Mouse (Mus musculus): Measurements from ENCODE around the gene Plxnb2.
A peak's percentile ranks its signal among the peaks of the same experiment; 100 is the strongest.

The Plxnb2 gene

GRCm38 (mm10) chr15:89180571-89181229 is at the start of gene Plxnb2:
Gene Plxnb2, minus strand, starts transcription at chr15:89180788.
- no peak for DNase-seq (ENCODE audit: extremely low read depth, low read depth, low spot score)

DNA sequence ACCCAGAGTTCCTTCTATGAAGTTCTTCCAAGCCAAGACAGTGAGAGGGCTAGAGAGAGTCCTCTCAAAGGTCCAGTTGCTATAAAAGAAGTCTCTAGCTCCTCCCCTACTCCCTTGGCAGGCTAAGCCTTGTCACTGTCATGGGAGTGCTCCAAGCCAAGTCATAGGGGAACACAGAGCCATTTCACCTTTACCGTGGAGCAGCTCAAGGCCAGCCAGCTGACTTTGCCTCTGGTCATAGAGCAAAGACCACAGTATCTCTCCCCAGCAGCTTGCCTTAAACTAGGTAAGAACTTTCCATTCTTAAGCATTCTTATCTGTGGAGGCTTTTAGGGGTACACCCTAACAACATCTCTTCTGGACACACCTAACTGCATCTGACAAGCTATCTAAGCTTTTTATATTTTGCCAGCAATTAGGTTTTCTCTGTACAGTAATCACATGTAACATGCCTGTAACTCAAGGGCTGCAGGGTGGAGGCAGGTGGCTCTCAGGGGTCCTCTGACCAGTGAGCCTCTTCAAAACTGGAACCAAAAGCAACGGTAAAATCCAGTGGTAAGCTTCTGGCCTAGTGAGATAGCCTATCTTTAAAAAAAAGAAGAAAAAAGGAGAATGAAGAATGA is 35.1 kb upstream of the Plxnb2 start:
- DNase-seq (ENCODE audit: extremely low read depth, low read depth, low spot score): no peak

DNA sequence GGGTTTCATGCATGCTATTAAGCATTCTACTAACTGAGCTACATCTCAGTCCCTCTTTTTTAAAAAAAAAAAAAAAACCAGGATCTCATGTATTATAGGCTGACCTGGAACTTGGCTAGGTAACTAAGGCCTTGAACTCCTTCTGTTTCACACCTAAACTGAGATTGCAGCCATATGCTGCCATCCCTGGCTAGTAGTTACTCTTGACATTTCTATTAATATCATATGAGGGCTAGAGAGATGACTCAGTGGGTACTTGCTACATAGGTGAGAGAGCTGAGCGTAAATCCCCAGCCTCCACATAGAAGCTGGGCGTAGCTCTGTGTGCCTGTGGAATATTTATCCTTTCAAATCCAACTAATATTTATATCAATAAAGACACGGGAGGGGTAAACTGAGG is 34.4 kb upstream of the Plxnb2 start:
- DNase-seq (ENCODE audit: extremely low read depth, low read depth, low spot score): no peak

GRCm38 (mm10) chr15:89213517-89213916 is 32.9 kb upstream of the Plxnb2 start:
- no peak for DNase-seq (ENCODE audit: extremely low read depth, low read depth, low spot score)

GRCm38 (mm10) chr15:89212495-89212894 is 31.9 kb upstream of the Plxnb2 start:
- DNase-seq (ENCODE audit: extremely low read depth, low read depth, low spot score): no peak

DNA sequence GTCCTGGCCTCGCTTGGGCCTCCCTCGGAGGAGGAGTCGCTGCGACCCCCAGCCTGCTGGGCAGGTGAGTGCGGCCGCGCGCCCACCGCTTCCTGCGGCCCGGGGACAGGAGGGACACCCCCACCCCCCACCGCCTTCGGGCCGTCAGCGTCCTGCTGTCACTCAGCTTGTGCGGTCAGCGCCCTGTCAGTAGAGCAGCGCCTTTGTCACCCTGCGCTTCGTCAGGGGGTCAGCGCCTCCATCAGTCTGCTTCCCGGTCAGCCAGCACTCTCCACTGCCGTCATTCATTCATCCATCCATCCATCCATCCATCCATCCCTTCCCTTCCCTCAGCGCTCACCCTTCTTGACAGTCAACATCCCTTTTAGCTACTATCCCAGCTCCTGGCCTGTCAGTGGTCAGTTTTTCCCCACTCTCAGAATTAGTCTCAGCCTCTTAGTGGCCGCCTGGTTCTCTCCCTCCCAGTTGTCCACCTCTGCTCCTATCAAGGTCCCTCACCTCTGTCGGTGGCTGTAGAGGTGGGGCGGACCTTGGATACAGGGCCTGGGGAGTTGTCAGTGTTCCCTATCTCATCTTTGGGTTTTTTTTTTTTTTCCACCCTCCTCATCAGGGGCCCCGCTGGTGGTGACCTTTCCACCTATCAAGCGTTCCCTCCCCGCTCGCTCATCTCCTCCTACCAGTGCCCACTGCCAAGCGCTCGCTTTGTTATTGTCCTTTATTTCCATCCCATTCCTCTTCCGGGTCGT is 31.3 kb upstream of the Plxnb2 start:
- DNase-seq (ENCODE audit: extremely low read depth, low read depth, low spot score): no peak

GRCm38 (mm10) chr15:89210915-89211715 is 30.5 kb upstream of the Plxnb2 start, which contains the start of gene Ppp6r2:
Gene Ppp6r2, plus strand, starts transcription at chr15:89211553.
- no peak for DNase-seq (ENCODE audit: extremely low read depth, low read depth, low spot score)

DNA sequence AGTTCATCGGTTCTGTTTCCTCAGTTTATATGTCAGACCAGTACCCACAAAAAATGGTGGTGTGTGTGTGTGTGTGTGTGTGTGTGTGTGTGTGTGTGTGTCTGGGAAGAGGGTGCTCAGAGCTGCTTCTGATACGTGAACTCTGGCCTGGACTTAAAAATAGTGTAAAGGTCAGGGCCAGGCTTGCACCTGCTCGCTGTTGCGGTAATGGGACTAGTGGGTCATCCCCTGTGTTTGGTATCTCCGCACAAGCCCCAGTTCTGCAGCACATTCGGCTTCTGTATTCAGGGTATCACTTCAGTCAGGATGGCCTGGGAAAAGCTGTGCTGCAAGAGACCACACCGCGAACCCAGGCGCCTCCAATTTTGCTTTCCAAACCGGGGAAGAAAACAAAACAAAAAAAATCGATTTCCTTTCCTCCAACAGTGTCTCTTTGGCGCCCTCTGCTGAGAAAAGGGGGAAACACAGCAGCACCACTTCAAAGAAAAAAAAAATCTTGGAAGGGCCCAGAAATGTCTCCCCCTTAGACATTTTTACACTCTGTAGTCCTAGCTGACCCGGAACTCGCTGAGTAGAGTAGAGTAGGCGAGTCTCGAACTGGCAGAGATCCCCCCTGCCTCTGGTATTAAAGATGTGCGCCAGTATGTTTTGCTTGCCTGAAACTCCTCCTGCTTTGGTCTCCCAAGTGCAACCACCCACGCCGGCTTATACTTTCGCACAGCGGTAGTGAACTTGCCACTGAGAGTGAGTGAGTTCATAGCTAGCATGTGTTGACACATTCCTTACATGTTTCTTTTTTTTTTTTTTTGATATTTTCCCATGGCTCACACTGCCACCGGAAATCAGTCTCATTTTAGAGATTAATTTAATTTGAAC is 29.5 kb upstream of the Plxnb2 start:
- peak; percentile 85 for DNase-seq (ENCODE audit: extremely low read depth, low read depth, low spot score)

- DNase-seq (ENCODE audit: extremely low read depth, low read depth, low spot score): no peak
Observed at GRCm38 (mm10) chr15:89207457-89207856, 26.9 kb upstream of the Plxnb2 start.

GRCm38 (mm10) chr15:89197056-89197455 is 16.5 kb upstream of the Plxnb2 start:
- DNase-seq (ENCODE audit: extremely low read depth, low read depth, low spot score): no peak

DNA sequence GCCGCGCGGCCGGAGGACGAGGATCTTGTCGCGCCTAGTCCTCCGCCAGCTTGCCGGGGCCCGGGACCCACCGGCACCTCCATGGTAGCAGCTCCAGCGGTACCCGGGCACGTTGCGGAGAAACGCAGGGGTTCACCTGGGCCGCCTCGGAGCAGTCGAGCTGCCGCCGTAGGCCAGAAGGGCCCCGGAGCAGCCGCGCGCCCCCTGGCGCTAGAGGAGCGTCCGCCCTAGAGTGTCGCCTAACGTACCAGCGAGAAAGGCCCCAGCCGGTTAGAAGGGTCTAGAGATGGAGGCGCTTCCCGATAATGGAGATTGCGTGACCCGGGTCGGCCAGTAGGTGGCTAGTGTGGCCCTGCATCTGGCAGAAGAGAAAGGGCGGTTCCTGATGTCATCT is 15.7 kb upstream of the Plxnb2 start, which contains the start of gene Dennd6b:
Gene Dennd6b (minus strand): TSS at position 184 of the 394 bp plus-strand sequence.
- DNase-seq (ENCODE audit: extremely low read depth, low read depth, low spot score): no peak

- no peak for DNase-seq (ENCODE audit: extremely low read depth, low read depth, low spot score)
Observed at GRCm38 (mm10) chr15:89195690-89196312, 15.2 kb upstream of the Plxnb2 start.

DNA sequence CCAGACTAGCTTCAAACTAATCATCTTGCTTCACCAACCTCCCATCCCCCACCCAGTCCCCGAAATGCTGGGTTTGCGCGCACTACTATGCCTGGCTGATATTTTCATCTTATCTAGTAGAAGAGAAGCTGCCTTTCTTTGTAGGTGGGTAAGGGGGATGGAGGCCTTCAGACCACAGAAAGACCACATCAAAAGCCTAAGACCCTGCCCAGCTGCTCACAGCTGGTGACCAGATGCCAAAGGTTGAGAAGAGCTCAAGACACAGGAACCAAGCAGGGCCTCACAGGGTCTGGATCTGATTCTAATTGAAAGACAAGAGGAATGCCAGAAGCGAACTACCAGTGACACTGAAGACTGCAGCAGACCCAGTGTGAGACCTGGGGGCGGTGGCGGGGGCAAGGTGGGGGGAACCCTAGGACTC is 14.7 kb upstream of the Plxnb2 start:
- DNase-seq (ENCODE audit: extremely low read depth, low read depth, low spot score): no peak

GRCm38 (mm10) chr15:89184937-89185227 is 4.3 kb upstream of the Plxnb2 start:
- no peak for DNase-seq (ENCODE audit: extremely low read depth, low read depth, low spot score)

DNA sequence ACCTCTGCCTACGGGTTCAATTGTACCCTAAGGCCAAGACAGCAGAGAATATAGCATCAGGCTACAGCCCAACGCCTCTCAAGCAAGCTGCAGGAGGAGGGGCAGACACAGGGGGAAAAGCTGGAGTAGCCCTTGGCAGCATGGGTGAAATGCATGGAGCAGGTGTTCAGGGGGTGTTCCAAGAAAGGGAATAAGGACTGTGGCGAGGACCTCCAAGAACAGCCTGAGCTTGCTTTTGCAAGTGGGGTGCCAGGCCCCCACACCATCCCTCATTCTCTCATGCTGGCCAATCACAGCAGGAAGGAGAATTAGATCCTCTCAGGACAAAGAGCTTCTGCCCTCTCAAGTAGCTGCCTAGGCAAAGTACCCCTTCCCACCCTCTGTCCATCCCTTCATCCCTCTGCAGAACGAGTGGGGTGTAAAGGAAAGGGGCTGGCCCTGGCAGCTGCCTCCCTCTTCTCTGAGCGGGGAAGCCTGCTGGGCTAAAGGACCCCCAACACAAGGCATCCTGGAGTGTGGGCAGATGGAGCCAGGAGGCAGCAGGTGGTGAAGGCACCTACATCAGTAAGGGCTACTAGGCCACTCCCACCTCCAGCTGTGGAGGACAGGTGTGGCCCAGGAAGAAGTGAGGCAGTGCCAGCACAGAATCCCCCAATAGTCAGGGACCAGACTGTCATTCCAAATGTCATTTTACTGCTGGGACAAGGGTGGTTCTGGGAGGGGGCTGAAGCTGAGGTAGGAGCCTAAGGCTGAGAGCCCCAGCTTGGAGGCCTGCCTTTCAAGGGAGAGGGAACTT is 3.8 kb upstream of the Plxnb2 start:
- no peak for DNase-seq (ENCODE audit: extremely low read depth, low read depth, low spot score)

DNA sequence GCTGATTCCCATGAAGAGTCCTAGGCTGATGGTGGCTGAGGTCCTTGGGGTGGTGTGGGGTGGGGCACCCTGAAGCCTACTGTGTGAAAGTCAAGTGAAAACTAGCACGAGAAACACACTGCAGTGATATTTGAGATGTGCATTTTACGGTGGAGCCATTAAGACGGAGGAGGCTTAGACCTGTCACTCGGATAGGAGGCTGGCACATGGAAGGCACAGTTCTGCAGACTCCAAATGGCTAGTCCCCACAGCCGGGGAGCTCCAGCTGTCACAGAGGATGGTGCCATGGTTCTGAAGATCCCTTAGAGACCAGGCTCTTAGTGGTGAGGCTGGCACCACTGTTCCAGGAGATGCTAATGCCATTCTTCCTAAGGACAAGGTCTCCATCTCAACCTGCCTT is 2.3 kb upstream of the Plxnb2 start:
- no peak for DNase-seq (ENCODE audit: extremely low read depth, low read depth, low spot score)

- no peak for DNase-seq (ENCODE audit: extremely low read depth, low read depth, low spot score)
Observed at GRCm38 (mm10) chr15:89182328-89182741, 1.7 kb upstream of the Plxnb2 start.

DNA sequence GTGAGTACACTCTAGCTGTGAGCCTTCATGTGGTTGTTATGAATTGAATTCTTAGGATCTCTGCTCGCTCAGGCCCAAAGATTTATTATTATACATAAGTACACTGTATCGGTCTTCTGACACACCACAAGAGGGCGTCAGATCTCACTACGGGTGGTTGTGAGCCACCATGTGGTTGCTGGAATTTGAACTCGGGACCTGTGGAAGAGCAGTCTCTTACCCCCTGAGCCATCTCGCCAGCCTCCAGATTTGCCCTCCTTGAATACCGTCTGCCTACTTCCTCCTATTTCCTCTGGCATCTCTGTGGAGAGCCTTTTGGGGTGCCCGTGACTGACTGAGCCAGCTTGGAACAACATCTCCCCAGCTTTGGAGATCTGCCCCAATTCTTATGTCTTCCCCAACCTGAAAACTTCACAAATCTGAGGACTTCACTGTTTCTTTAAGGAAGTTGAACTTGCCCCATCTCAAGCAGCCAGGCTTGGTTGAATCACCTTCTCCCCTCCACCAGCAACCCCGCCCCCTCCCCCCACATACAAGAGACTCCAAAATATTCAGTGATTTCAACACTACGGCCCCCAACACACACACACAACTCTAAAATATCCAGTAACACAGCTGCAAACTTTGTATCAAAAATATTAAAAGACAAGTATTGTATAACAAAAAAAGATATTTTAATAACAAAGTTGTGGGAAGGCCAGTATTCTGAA is 1.1 kb upstream of the Plxnb2 start:
- DNase-seq (ENCODE audit: extremely low read depth, low read depth, low spot score): no peak
